Mouse (Mus musculus) testis, adult 2 months (tissue): ENCODE measurements around the gene H2-DMa. TPM values are rescaled to one million over a fixed set of nuclear protein-coding genes. Genes with fewer than 3 reads are reported as not detected.

Experiments
- H3K27ac ChIP-seq: fragments of 200-500 bp; 2 replicates; pipeline ENCODE4 v1.5.1; 2012; ENCODE audit warnings: low read depth, low read length; ENCODE audit not compliant: control insufficient read depth, insufficient read depth
- H3K27me3 ChIP-seq: fragments of 200-500 bp; 2 replicates; pipeline ENCODE4 v1.6.1; 2012; ENCODE audit warnings: mild to moderate bottlenecking, low read length, moderate library complexity; ENCODE audit not compliant: control insufficient read depth, insufficient read depth
- H3K36me3 ChIP-seq: fragments of 200-500 bp; 2 replicates; pipeline ENCODE4 v1.6.1; 2012; ENCODE audit warnings: mild to moderate bottlenecking, low read length; ENCODE audit not compliant: control insufficient read depth, insufficient read depth
- H3K4me1 ChIP-seq: fragments of 200-500 bp; 2 replicates; pipeline ENCODE4 v1.6.1; 2012; ENCODE audit warnings: low read length; ENCODE audit not compliant: control insufficient read depth, insufficient read depth
- H3K4me3 ChIP-seq: fragments of 200-500 bp; 2 replicates; pipeline ENCODE4 v1.5.1; 2012; ENCODE audit warnings: low read depth, mild to moderate bottlenecking, low read length, moderate library complexity, mixed read lengths; ENCODE audit not compliant: control insufficient read depth
- CTCF ChIP-seq: fragments of 200-500 bp; IDR thresholded peaks from 2 replicates; pipeline ENCODE4 v1.5.1; 2012; ENCODE audit warnings: low read depth, mild to moderate bottlenecking, inconsistent platforms, low read length, moderate library complexity; ENCODE audit not compliant: control insufficient read depth, insufficient read depth, insufficient replicate concordance
- POLR2A ChIP-seq: fragments of 200-500 bp; IDR thresholded peaks from 2 replicates; pipeline ENCODE4 v1.6.1; 2012; ENCODE audit warnings: low read depth, mild to moderate bottlenecking, inconsistent platforms, low read length, moderate library complexity; ENCODE audit not compliant: control insufficient read depth
- polyA plus RNA-seq: library from polyadenylated mRNA; depleted of rRNA; stranded (reverse); fragments of >200 nt; gene quantifications from 2 replicates; pipeline ENCODE4 v1.2.3, GENCODE M21; 2012

H2-DMa gene
- polyA plus RNA-seq, 1 experiment = 33.8 TPM

DNA sequence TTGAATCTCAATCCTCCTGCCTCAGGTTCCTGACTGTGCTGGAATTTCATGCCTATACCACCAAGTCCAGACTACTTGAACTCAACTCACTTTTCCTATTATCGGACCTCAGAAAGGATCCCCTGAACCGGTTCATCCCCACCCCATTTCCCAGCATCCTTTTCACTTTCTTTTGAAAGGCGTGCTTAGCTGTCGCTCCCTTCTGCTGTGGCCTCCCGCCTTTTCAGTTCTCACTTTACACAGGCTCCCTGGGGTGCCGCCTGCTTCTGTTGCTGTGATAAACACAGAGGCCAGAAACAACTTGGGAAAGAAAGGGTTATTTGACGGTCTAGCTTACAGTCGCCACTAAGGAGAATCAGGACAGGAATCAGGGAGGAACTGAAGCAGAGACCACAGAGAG is 36.2 kb upstream of the H2-DMa start:
- no peak for TF ChIP-seq POLR2A
- TF ChIP-seq CTCF = no peak
- Histone ChIP-seq H3K4me1 (peaks cover 2% of the 10 kb centered on the region; the same call in 1 of the 2 replicates), H3K27me3 (no peaks in the 10 kb centered on the region), H3K27ac (no peak overlapping the region), H3K4me3 (no peak overlapping the region), H3K36me3 (no peaks in the 10 kb centered on the region)

GRCm38 (mm10) chr17:34087386-34087785 is 32.0 kb upstream of the H2-DMa start:
- Histone ChIP-seq H3K4me1 (peaks cover 2% of the 10 kb centered on the region; the same call in 1 of the 2 replicates), H3K4me3 (no peak overlapping the region), H3K27me3 (no peaks in the 10 kb centered on the region), H3K27ac (no peak overlapping the region), H3K36me3 (no peaks in the 10 kb centered on the region)
- TF ChIP-seq POLR2A (no peak), CTCF (no peak)

GRCm38 (mm10) chr17:34088124-34088523 is 31.2 kb upstream of the H2-DMa start:
- TF ChIP-seq CTCF (no peak), POLR2A (no peak)
- Histone ChIP-seq H3K27ac (no peak overlapping the region), H3K4me1 (peaks cover 2% of the 10 kb centered on the region; the same call in 1 of the 2 replicates), H3K36me3 (no peaks in the 10 kb centered on the region), H3K27me3 (no peaks in the 10 kb centered on the region), H3K4me3 (no peak overlapping the region)

GRCm38 (mm10) chr17:34090923-34091322 is 28.4 kb upstream of the H2-DMa start:
- H3K27me3 ChIP-seq = no peaks in the 10 kb centered on the region
- no peak overlapping the region for H3K27ac ChIP-seq
- H3K36me3 ChIP-seq = no peaks in the 10 kb centered on the region
- TF ChIP-seq POLR2A = no peak
- TF ChIP-seq CTCF = peak; percentile 77
- H3K4me1 ChIP-seq = peaks cover 12% of the 10 kb centered on the region
- H3K4me3 ChIP-seq = peak overlapping the region; percentile 34; the same call in 1 of the 2 replicates

- Histone ChIP-seq H3K36me3 (no peaks in the 10 kb centered on the region), H3K4me1 (peaks cover 12% of the 10 kb centered on the region), H3K4me3 (peak within 1 kb of the TSS; percentile 34; the same call in 1 of the 2 replicates), H3K27me3 (no peaks in the 10 kb centered on the region), H3K27ac (no peak within 1 kb of the TSS)
- TF ChIP-seq POLR2A = no peak
- TF ChIP-seq CTCF = no peak
Observed at GRCm38 (mm10) chr17:34092197-34092875, 27.0 kb upstream of the H2-DMa start, which contains the start of gene H2-Oa. Gene H2-Oa (plus strand): TSS chr17:34092340.

GRCm38 (mm10) chr17:34093199-34093874 is 26.0 kb upstream of the H2-DMa start:
- no peaks in the 10 kb centered on the region for H3K27me3 ChIP-seq
- peaks cover 12% of the 10 kb centered on the region for H3K4me1 ChIP-seq
- H3K27ac ChIP-seq = no peak overlapping the region
- H3K4me3 ChIP-seq = no peak overlapping the region
- H3K36me3 ChIP-seq = no peaks in the 10 kb centered on the region
- TF ChIP-seq CTCF (no peak), POLR2A (no peak)

GRCm38 (mm10) chr17:34094283-34095035 is 24.9 kb upstream of the H2-DMa start:
- TF ChIP-seq CTCF (no peak), POLR2A (no peak)
- H3K36me3 ChIP-seq = no peaks in the 10 kb centered on the region
- H3K27me3 ChIP-seq = no peaks in the 10 kb centered on the region
- H3K4me1 ChIP-seq = peaks cover 12% of the 10 kb centered on the region
- H3K27ac ChIP-seq = no peak overlapping the region
- H3K4me3 ChIP-seq = no peak overlapping the region
